Mouse (Mus musculus): ENCODE measurements around the gene Sis. TPM values are rescaled to one million over a fixed set of nuclear protein-coding genes. Genes with fewer than 3 reads are reported as not detected.

The Sis gene
- polyA plus RNA-seq, 1 experiment from 2014 or later: 0.12 TPM

DNA sequence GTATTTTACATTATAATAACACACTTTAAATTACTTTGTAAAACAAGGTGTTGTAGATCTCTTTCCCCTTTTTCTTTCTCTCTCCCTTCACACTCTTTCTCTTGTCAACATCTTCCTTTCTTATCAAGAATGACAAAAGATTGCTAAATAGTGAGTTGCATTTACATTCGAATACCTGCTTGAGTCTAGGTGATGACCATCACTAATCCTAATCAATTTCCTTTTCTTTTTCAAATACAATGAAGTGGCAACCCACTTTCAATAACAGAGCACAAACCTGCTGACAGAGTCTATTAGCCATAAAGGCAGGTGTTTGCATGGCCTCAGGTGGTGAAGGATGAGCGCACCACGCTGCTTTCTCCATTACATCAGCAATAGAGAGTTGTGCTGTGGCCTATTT lies 108.9 kb downstream of the Sis start:
- WGBS: 87% methylated on average over 3 of the region's 3 CpGs
- H3K9me3 ChIP-seq (ENCODE audit: control insufficient read depth, low read length): no peaks in the 10 kb centered on the region

GRCm38 (mm10) chr3:72855405-72855804 lies 112.3 kb downstream of the Sis start:
- no peak for ATAC-seq (ENCODE audit: insufficient read depth, low FRiP score, low TSS enrichment)
- DNase-seq (ENCODE audit: low spot score): no peak
- 89% methylated on average over 1 of the region's 1 CpGs for WGBS

More for the DNA sequence above, 108.9 kb downstream of the Sis start:
- Histone ChIP-seq H3K36me3 (ENCODE audit: control insufficient read depth, insufficient read depth, low read length) (no peaks in the 10 kb centered on the region), H3K4me2 (ENCODE audit: low read depth) (no peak overlapping the region), H3K27ac (ENCODE audit: low read depth, low read length) (no peak overlapping the region), H3K27me3 (ENCODE audit: control insufficient read depth, insufficient read depth, low read length) (no peaks in the 10 kb centered on the region), H3K4me3 (ENCODE audit: low read depth, low read length) (no peak overlapping the region), H3K9ac (ENCODE audit: low read length) (no peak overlapping the region), H3K4me1 (ENCODE audit: control insufficient read depth, insufficient read depth, low read length) (no peaks in the 10 kb centered on the region)
- no peak for DNase-seq (ENCODE audit: low spot score)
- no peak for ATAC-seq (ENCODE audit: insufficient read depth, low FRiP score, low TSS enrichment)

GRCm38 (mm10) chr3:72840641-72841040 lies 127.0 kb downstream of the Sis start:
- Histone ChIP-seq H3K9me3 (ENCODE audit: control insufficient read depth, low read length) (no peaks in the 10 kb centered on the region), H3K4me3 (ENCODE audit: low read depth, low read length) (no peak overlapping the region), H3K27ac (ENCODE audit: low read depth, low read length) (no peak overlapping the region), H3K27me3 (ENCODE audit: control insufficient read depth, insufficient read depth, low read length) (no peaks in the 10 kb centered on the region), H3K4me1 (ENCODE audit: control insufficient read depth, insufficient read depth, low read length) (no peaks in the 10 kb centered on the region), H3K9ac (ENCODE audit: low read length) (no peak overlapping the region), H3K4me2 (ENCODE audit: low read depth) (no peak overlapping the region), H3K36me3 (ENCODE audit: control insufficient read depth, insufficient read depth, low read length) (no peaks in the 10 kb centered on the region)
- no peak for ATAC-seq (ENCODE audit: insufficient read depth, low FRiP score, low TSS enrichment)
- 74% methylated on average over 2 of the region's 2 CpGs for WGBS
- DNase-seq (ENCODE audit: low spot score): no peak

More at GRCm38 (mm10) chr3:72855405-72855804, 112.3 kb downstream of the Sis start:
- no peaks in the 10 kb centered on the region for H3K4me1 ChIP-seq (ENCODE audit: control insufficient read depth, insufficient read depth, low read length)
- H3K36me3 ChIP-seq (ENCODE audit: control insufficient read depth, insufficient read depth, low read length): no peaks in the 10 kb centered on the region
- no peak overlapping the region for H3K27ac ChIP-seq (ENCODE audit: low read depth, low read length)
- H3K4me2 ChIP-seq (ENCODE audit: low read depth): no peak overlapping the region
- no peak overlapping the region for H3K4me3 ChIP-seq (ENCODE audit: low read depth, low read length)
- no peak overlapping the region for H3K9ac ChIP-seq (ENCODE audit: low read length)
- H3K9me3 ChIP-seq (ENCODE audit: control insufficient read depth, low read length): no peaks in the 10 kb centered on the region
- no peaks in the 10 kb centered on the region for H3K27me3 ChIP-seq (ENCODE audit: control insufficient read depth, insufficient read depth, low read length)

Other genes with a start within 250 kb of the Sis start
- 1.2 and 1.7 TPM in 2 replicates for gene Slitrk3, start 89.9 kb upstream of the Sis start, polyA plus RNA-seq (2014; fragmentation: Nextera tagmentation; extraction: Ambion mirVana)

Measured in neural tube, embryonic 11.5 days (tissue).